Mouse (Mus musculus) olfactory bulb, adult 2 months (tissue): ENCODE data around the gene Bpifc. TPM values are rescaled to one million over a fixed set of nuclear protein-coding genes. Genes with fewer than 3 reads are reported as not detected.
A peak's percentile ranks its signal among the peaks of the same experiment; 100 is the strongest.

Source experiments
- H3K27ac ChIP-seq: fragments of 200-500 bp; 2 replicates; pipeline ENCODE4 v1.5.1; 2012; ENCODE audit warnings: low read depth, low read length; ENCODE audit not compliant: insufficient read depth
- H3K4me1 ChIP-seq: fragments of 200-500 bp; 2 replicates; pipeline ENCODE4 v1.6.1; 2012; ENCODE audit warnings: low read length; ENCODE audit not compliant: control insufficient read depth, insufficient read depth
- H3K4me3 ChIP-seq: fragments of 200-500 bp; 2 replicates; pipeline ENCODE4 v1.5.1; 2012; ENCODE audit warnings: mild to moderate bottlenecking, low read depth, low read length, moderate library complexity; ENCODE audit not compliant: insufficient read depth
- CTCF ChIP-seq: fragments of 200-500 bp; IDR thresholded peaks from 2 replicates; pipeline ENCODE4 v1.5.1; 2012; ENCODE audit warnings: low read depth, mild to moderate bottlenecking, low read length, moderate library complexity; ENCODE audit not compliant: insufficient read depth
- POLR2A ChIP-seq: fragments of 200-500 bp; IDR thresholded peaks from 2 replicates; pipeline ENCODE4 v1.6.1; 2012; ENCODE audit warnings: mild to moderate bottlenecking, low read depth, low read length, moderate library complexity; ENCODE audit not compliant: insufficient read depth
- WGBS: fragments of 180-500 bp; shearing (Covaris S2); methylation state at CpG from one replicate; pipeline ENCODE4 v1.1.7; 2018; 5-methylcytosine and 5-hydroxymethylcytosine counted together
- polyA plus RNA-seq: library from polyadenylated mRNA; stranded (reverse); fragments of >200 nt; gene quantifications from 2 replicates; pipeline ENCODE4 v1.2.4, GENCODE M21; 2012; ENCODE audit warnings: low replicate concordance; ENCODE audit not compliant: missing spikeins, insufficient read depth, insufficient read length

The Bpifc gene
- polyA plus RNA-seq, 1 experiment = not detected

GRCm38 (mm10) chr10:85951765-85952443 is 59.8 kb downstream of the Bpifc start:
- no peak for TF ChIP-seq CTCF
- no peak for TF ChIP-seq POLR2A
- 55% methylated on average over 6 of the region's 6 CpGs for WGBS
- Histone ChIP-seq H3K4me3 (no peak overlapping the region), H3K4me1 (no peaks in the 10 kb centered on the region), H3K27ac (no peak overlapping the region)

- no peak for TF ChIP-seq POLR2A
- no peak for TF ChIP-seq CTCF
- Histone ChIP-seq H3K27ac (no peak overlapping the region), H3K4me1 (no peaks in the 10 kb centered on the region), H3K4me3 (no peak overlapping the region)
- WGBS = 45% methylated on average over 8 of the region's 8 CpGs
Observed at GRCm38 (mm10) chr10:85948483-85949196, 63.1 kb downstream of the Bpifc start.

GRCm38 (mm10) chr10:85936280-85936965 is 75.3 kb downstream of the Bpifc start:
- Histone ChIP-seq H3K4me1 (no peaks in the 10 kb centered on the region), H3K4me3 (no peak overlapping the region), H3K27ac (no peak overlapping the region)
- WGBS = 95% methylated on average over 6 of the region's 6 CpGs
- TF ChIP-seq CTCF = no peak
- no peak for TF ChIP-seq POLR2A

- Histone ChIP-seq H3K4me3 (no peak overlapping the region), H3K27ac (no peak overlapping the region), H3K4me1 (peaks cover 10% of the 10 kb centered on the region; the same call in 1 of the 2 replicates)
- TF ChIP-seq POLR2A = no peak
- no peak for TF ChIP-seq CTCF
- WGBS = 95% methylated on average over 11 of the region's 11 CpGs
Observed at GRCm38 (mm10) chr10:85929962-85930361, 81.7 kb downstream of the Bpifc start.

GRCm38 (mm10) chr10:85929208-85929591 is 82.5 kb downstream of the Bpifc start:
- TF ChIP-seq POLR2A (no peak), CTCF (no peak)
- 33% methylated on average over 11 of the region's 11 CpGs for WGBS
- Histone ChIP-seq H3K4me3 (peak overlapping the region; percentile 23), H3K4me1 (peaks cover 10% of the 10 kb centered on the region; the same call in 1 of the 2 replicates), H3K27ac (no peak overlapping the region)

- Histone ChIP-seq H3K4me3 (peak overlapping the region; percentile 54), H3K4me1 (peaks cover 10% of the 10 kb centered on the region; the same call in 1 of the 2 replicates), H3K27ac (no peak overlapping the region)
- 1% methylated on average over 63 of the region's 63 CpGs for WGBS
- TF ChIP-seq CTCF (peak; percentile 79; the same call in 1 of the 2 replicates), POLR2A (peak; percentile 52; the same call in 1 of the 2 replicates)
Observed at GRCm38 (mm10) chr10:85928499-85929207, 83.0 kb downstream of the Bpifc start.

- peak within 1 kb of the TSS; percentile 54 for H3K4me3 ChIP-seq
- peaks cover 10% of the 10 kb centered on the region; the same call in 1 of the 2 replicates for H3K4me1 ChIP-seq
- under 1% methylated on average over 23 of the region's 23 CpGs for WGBS
- no peak within 1 kb of the TSS for H3K27ac ChIP-seq
- TF ChIP-seq CTCF = no peak
Observed at GRCm38 (mm10) chr10:85927676-85928445, 83.8 kb downstream of the Bpifc start, which contains the start of gene Ascl4. Gene Ascl4, plus strand, starts transcription at chr10:85927681.

- under 1% methylated on average over 84 of the region's 90 CpGs for WGBS
- Histone ChIP-seq H3K4me1 (peaks cover 2% of the 10 kb centered on the region; the same call in 1 of the 2 replicates), H3K4me3 (peak within 1 kb of the TSS; percentile 94), H3K27ac (no peak within 1 kb of the TSS)
- no peak for TF ChIP-seq CTCF
- TF ChIP-seq POLR2A = 0 out of 2 replicates have a peak, but pooled peaks have one; percentile 21
Observed at GRCm38 (mm10) chr10:85916498-85917309, 95.0 kb downstream of the Bpifc start, which contains the start of gene Prdm4. Gene Prdm4, minus strand, starts transcription at chr10:85917142.

Other genes with a start within 250 kb of the Bpifc start
- gene Pwp1, start 182.4 kb downstream of the Bpifc start, polyA plus RNA-seq = not detected in 2 replicates
- not detected in 2 replicates for gene Prdm4, start 94.8 kb downstream of the Bpifc start, polyA plus RNA-seq
- not detected in 2 replicates for gene Ascl4, start 84.2 kb downstream of the Bpifc start, polyA plus RNA-seq
- not detected in 2 replicates for gene Rtcb, start 54.1 kb downstream of the Bpifc start, polyA plus RNA-seq
- gene Fbxo7, start 10.1 kb upstream of the Bpifc start, polyA plus RNA-seq = not detected in 2 replicates